Mouse (Mus musculus): ENCODE data around the gene Sox5.
"Not testable (repeated sequence)": the region's sequence is repeated elsewhere in the genome, so short reads cannot be mapped to it uniquely, and the experiment has no call there.

Sox5 gene

DNA sequence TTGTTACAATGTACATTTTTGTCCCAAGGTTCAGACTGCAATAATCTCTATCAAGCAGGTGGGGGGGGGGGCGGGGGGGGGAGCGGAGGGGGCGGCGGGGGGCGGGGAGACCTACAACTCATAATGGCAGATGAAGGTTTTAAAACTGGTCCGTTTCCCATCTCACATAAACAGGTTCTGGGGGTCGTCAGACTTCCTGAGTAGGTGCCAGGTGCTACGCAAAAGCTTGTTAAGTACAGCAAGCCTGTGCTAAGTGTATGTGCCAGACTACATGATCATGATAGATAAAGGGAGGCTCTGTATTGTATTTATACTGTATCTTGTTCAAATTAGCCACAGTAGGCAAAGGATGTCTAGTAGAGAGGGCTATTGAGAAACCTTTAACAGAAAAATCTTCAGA lies 498.6 kb downstream of the Sox5 start:
- DNase-seq (ENCODE audit: low read depth, low spot score): no peak

DNA sequence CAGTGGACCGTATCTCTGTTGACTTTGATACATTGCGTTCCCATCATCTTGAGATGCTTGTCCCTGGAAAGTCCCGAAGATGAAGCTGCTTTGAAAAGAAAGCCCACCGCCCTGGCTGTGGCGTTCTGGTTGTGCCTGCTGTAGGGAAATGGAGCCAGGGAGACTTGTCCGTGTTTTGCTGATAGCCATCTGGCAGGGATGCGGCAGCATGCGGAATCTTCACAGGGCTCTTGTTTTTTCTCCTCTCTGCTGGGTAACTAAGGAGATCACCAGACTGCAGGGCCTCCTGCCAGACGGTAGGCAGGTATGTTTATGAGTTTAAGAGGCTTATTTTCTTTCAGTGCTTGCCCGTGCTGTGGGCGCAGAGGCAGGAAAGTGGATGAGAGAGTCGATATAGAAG lies 499.0 kb downstream of the Sox5 start:
- peak; percentile 19 for DNase-seq (ENCODE audit: low read depth, low spot score)

GRCm38 (mm10) chr6:144281661-144282060 lies 500.1 kb downstream of the Sox5 start:
- DNase-seq (ENCODE audit: low read depth, low spot score): no peak

GRCm38 (mm10) chr6:144278505-144279053 lies 503.2 kb downstream of the Sox5 start:
- no peak for DNase-seq (ENCODE audit: low read depth, low spot score)

DNA sequence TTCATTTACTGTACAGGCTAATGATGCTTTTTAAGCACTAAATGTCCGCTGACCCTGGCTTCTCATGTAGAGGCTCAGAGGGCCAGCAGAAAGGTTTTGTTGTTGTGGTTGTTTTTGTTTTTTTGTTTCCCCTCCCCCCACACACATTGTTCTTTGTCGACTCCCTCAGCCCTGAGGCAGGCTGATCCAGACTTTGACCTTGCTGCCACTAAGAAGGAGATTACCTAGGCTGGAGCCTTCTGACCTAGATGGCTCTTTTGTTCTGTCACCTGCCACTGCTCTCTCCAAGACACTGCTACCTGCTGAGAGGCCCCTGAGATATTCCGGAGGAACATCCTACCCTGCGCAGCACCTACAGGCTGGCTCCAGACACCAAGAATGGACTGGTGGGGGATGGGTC lies 508.4 kb downstream of the Sox5 start:
- DNase-seq (ENCODE audit: low read depth, low spot score): not testable (repeated sequence)

GRCm38 (mm10) chr6:144271326-144271725 lies 510.5 kb downstream of the Sox5 start:
- DNase-seq (ENCODE audit: low read depth, low spot score): no peak

GRCm38 (mm10) chr6:144270306-144270705 lies 511.5 kb downstream of the Sox5 start:
- no peak for DNase-seq (ENCODE audit: low read depth, low spot score)

GRCm38 (mm10) chr6:144269666-144270065 lies 512.1 kb downstream of the Sox5 start:
- DNase-seq (ENCODE audit: low read depth, low spot score): no peak

- DNase-seq (ENCODE audit: low read depth, low spot score): no peak
Measured at GRCm38 (mm10) chr6:144265752-144266151, 516.0 kb downstream of the Sox5 start.

GRCm38 (mm10) chr6:144265004-144265403 lies 516.8 kb downstream of the Sox5 start:
- no peak for DNase-seq (ENCODE audit: low read depth, low spot score)

GRCm38 (mm10) chr6:144264320-144264915 lies 517.4 kb downstream of the Sox5 start:
- DNase-seq (ENCODE audit: low read depth, low spot score): no peak

DNA sequence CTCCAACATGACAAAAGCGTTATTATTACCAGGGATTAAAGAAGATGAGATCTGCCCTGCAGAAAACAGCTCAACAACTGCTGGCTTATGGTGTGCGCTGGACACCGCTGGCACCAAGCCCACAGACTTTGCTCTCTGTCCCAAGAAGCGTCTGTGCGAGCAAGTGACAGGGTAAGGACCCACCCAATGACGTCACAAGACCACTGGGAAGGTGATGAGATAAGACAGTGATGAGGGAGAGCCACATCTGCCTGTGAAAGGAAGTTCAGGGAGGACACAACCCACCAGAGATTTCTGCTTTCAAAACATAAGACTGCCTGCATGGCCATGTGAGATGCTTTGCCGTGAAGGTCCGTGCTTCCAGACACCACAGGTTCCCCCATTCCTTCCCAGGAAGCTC lies 525.3 kb downstream of the Sox5 start:
- DNase-seq (ENCODE audit: low read depth, low spot score): no peak

- no peak for DNase-seq (ENCODE audit: low read depth, low spot score)
Measured at GRCm38 (mm10) chr6:144252191-144252718, 529.5 kb downstream of the Sox5 start.

DNA sequence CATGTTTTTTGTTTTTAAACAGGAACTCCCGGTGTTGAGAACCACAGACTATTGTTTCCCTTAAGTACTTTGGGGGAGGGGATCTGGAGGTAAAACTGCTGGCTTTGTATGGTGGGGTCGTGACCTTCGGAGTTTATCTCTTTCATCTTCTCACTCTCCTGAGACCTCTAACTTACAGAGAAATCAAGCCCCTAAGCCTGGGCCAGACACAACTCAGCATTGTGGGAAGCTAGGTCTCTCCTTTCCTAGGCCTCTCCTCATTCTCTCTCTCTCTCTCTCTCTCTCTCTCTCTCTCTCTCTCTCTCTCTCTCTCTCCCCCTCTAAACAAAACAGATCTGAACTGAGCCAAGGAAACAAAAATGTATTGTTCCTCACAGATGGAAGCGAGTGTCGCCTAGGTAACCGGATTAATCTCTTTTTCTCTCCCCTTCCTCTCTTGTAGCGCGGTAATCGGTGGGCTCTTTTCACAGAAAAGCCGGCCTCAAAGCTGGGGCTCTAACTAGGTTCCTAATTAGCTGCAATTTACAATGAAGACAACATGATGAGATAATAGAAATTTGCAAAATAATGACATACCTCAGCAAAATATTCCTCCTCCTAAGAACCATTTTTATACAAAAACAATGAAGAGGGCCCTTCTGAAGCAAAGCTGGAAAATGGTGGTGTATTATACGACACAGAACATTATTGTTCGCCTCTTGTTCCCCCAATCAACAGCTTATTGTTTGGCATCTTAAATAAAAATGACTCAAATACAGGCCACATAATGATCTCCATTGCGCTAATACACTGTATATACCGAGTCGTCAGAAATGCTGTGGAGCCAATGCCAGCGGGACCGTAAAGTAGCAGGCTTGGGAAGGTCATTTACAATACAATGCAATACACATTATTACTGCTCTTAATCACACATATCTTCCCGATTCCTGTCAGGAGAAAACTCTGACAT lies 530.3 kb downstream of the Sox5 start:
- no peak for DNase-seq (ENCODE audit: low read depth, low spot score)

DNA sequence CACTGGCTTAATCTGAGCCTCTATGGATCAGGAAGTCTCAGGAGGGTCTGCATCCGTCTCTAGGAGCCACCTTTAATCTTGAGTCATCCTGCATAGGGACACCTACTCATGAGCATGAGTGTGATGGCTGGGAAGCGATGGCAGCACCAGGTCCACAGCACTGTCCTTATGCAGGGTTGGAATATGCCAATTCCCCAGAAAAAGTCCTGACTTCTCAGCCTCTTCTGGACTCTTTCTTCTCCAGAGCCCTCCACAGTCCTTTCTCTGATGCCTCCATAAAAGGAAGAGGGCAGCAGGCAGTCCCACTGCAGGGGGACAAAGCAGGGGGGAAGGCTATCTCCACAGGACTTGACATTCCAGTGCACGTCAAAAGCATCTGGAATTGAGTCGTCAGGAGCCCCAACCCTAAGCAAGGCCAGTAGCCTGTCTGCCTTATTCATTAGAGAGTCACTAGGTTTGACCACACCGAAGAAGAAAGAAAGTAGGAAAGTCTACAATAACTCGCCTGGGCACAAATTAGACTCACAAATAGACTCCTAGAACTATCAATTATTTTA lies 531.1 kb downstream of the Sox5 start:
- no peak for DNase-seq (ENCODE audit: low read depth, low spot score)

DNA sequence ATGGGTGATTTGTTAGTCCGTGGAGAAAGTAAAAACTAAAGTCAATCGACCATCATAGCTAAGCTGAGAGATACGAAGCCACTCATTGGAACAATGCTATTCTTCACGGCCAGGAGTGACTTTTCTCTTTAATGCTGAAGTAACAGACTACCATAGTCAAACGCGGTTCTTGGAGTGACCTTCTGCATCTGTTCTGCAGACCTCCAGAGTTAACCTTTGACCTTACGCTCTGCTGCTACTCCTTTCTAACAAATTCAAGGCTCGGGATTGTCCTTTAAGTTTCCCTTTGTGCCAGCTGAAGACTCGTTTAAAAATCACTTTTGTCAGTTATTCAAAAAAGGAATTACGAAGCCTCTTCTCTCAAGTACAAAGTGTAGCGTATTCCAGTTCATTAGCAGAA lies 545.2 kb downstream of the Sox5 start:
- DNase-seq (ENCODE audit: low read depth, low spot score): no peak

DNA sequence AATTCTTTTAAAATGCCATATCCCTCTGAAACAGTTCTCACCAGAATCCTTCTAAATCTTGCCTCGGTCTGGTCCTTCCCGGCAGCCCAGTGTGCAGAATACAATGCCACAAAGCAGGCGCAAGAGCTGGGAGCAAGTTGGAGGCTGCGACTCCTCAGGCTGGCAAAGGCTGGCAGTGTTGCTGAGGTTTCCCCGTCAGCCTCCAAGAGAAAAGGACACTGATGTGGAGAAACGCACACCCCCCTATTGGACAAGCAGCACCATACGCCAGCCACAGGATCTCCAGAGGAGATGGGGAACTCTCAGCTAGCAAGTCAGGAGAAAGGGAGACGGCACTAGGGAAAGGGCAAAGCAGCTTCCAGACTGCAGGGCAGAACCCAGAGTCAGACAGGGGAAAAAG lies 577.8 kb downstream of the Sox5 start:
- DNase-seq (ENCODE audit: low read depth, low spot score): no peak

DNA sequence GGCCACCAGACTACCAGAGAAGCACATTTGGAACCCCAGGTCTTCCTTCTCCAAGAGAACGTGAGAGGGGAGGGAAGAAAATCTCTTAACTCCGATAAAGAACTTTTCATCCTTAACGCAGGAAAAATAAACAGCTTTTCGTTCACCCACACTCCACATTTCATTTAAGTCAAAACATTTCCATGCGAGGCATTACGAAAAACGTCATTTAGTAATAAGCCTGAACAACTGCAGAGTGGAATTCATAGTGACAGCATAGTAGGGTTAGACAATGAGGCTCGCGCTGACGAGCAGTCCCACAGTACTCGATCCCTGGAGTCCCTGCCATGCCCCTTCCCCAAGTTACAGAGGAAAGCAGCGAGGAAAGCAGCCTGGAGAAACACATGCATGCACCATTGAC lies 578.8 kb downstream of the Sox5 start:
- no peak for DNase-seq (ENCODE audit: low read depth, low spot score)

GRCm38 (mm10) chr6:144201402-144202040 lies 580.3 kb downstream of the Sox5 start:
- no peak for DNase-seq (ENCODE audit: low read depth, low spot score)

DNA sequence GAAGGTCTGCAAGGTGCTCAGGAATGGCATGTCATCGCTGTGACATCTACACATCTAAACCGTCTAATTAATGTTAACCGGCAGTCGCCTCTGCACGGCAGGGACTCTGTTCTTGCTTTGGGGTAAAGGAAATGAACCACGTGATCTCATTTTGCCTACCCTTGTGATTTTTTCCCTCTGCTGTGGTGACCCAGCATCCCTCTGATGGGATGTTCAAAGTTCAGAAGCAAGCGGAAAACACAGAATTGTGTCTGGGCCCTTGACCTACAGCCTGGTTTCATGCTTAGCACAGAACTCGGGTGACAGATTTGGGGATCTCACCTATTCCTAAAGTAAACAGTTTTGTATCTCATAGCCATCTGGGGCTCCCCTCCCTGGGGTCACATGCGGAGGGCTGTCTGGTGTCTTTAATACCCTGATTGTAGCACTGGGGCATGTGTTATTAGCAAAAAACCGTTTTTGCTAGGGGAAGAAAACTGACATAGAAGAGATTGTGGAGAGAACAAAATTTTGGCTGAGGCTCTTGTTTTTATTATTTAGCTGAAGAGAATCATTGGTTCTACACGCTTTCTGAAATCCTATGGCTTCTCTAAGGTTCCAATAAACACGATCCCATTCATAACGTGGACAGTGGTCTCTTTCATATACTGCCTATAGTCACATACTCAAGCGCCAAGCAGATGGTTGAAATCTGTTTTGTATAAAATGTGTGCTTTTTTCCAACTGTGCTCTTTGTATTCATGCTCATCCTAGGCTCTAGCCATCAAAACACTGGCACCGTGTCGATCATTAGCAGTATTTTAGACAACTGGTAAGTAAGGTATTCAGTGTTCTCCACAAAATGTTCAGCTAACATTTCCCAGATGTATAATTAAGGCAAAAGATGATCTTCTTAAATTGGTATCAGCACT lies 584.3 kb downstream of the Sox5 start:
- DNase-seq (ENCODE audit: low read depth, low spot score): no peak

DNA sequence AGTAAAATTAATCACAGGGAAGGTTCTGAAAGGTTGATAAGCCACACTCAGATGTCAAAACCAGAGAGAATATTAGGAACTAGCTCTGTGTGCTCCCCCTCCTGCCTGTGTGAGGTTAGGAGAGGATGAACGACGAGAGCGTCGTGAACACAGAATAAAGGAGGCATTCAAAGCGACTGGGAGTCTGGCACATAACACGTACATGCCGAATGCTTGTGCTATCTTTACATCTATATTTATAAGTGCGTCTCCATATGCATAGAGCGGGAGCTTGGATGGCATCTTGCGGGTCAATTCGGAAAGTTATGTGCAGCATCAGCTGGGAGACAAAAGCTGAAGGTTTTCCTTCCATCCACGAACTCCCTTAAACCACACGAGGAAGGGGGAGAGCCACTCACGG lies 585.8 kb downstream of the Sox5 start:
- DNase-seq (ENCODE audit: low read depth, low spot score): no peak

Measured in telencephalon, adult 2 months (tissue).